ENCODE assay signal across 20 mouse cellular contexts in genomic region chr1:143903234-143903633, GRCm38 (mm10).
DNase-seq lines count a peak whose midpoint lies in the region; ATAC-seq lines count a peak whose summit lies in the region.
"Had no signal": no experiment of that assay in that cellular context is flagged by ENCODE, and none has a peak within 500 bp of the region (broad histone marks: within the 10 kb centered on the region; RNA-seq: fewer than 3 reads in every experiment).

No protein-coding gene starts in this region.

- H3K27me3 ChIP-seq in lung, embryonic 16.5 days (ENCODE audit: control insufficient read depth, insufficient read depth, low read depth, low read length): no peaks in the 10 kb centered on the region
- H3K27me3 ChIP-seq in heart, embryonic 12.5 days (replicated peaks): no peaks in the 10 kb centered on the region
- H3K27me3 ChIP-seq: embryonic facial prominence, embryonic 15.5 days; forebrain, embryonic 15.5 days; heart, embryonic 13.5 days; hindbrain, embryonic 12.5 days had no signal

- H3K27ac ChIP-seq in lung, embryonic 16.5 days (ENCODE audit: low read length): peak overlapping the region; percentile 39
- H3K27ac ChIP-seq in heart, embryonic 12.5 days (ENCODE audit: poor library complexity, severe bottlenecking): no peak overlapping the region
- H3K27ac ChIP-seq: embryonic facial prominence, embryonic 15.5 days; forebrain, embryonic 10.5 days; forebrain, embryonic 15.5 days; heart, embryonic 13.5 days; hindbrain, embryonic 12.5 days had no signal

- no peaks in the 10 kb centered on the region for H3K36me3 ChIP-seq in lung, embryonic 16.5 days (ENCODE audit: control insufficient read depth, insufficient read depth, low read length)
- no peaks in the 10 kb centered on the region for H3K36me3 ChIP-seq in heart, embryonic 12.5 days
- H3K36me3 ChIP-seq: embryonic facial prominence, embryonic 15.5 days; forebrain, embryonic 10.5 days; forebrain, embryonic 15.5 days; heart, embryonic 13.5 days; hindbrain, embryonic 12.5 days had no signal

- 50% methylated on average over 5 of the region's 5 CpGs for WGBS in lung, embryonic 16.5 days
- 78% methylated on average over 5 of the region's 5 CpGs for WGBS in heart, embryonic 12.5 days

- no peak overlapping the region for H3K4me2 ChIP-seq in lung, embryonic 16.5 days (ENCODE audit: low read depth, low read length)
- H3K4me2 ChIP-seq in heart, embryonic 12.5 days: no peak overlapping the region
- H3K4me2 ChIP-seq: embryonic facial prominence, embryonic 15.5 days; forebrain, embryonic 15.5 days; heart, embryonic 13.5 days; hindbrain, embryonic 12.5 days had no signal

- peaks cover 4% of the 10 kb centered on the region; the same call in 1 of the 2 replicates for H3K4me1 ChIP-seq in lung, embryonic 16.5 days (replicated peaks; ENCODE audit: control insufficient read depth, insufficient read depth, low read length)
- no peaks in the 10 kb centered on the region for H3K4me1 ChIP-seq in heart, embryonic 12.5 days (replicated peaks)
- H3K4me1 ChIP-seq: embryonic facial prominence, embryonic 15.5 days; forebrain, embryonic 10.5 days; forebrain, embryonic 15.5 days; heart, embryonic 13.5 days; hindbrain, embryonic 12.5 days had no signal

- no peak overlapping the region for H3K4me3 ChIP-seq in lung, embryonic 16.5 days (ENCODE audit: low read length)
- no peak overlapping the region for H3K4me3 ChIP-seq in heart, embryonic 12.5 days
- H3K4me3 ChIP-seq: embryonic facial prominence, embryonic 15.5 days; erythroblast, embryonic 14.5 days; forebrain, embryonic 10.5 days; forebrain, embryonic 15.5 days; heart, embryonic 13.5 days; hindbrain, embryonic 12.5 days had no signal

- no peaks in the 10 kb centered on the region for H3K9me3 ChIP-seq in lung, embryonic 16.5 days (ENCODE audit: control insufficient read depth, low read length)
- H3K9me3 ChIP-seq in heart, embryonic 12.5 days (replicated peaks): no peaks in the 10 kb centered on the region
- H3K9me3 ChIP-seq: embryonic facial prominence, embryonic 15.5 days; forebrain, embryonic 10.5 days; forebrain, embryonic 15.5 days; heart, embryonic 13.5 days; hindbrain, embryonic 12.5 days had no signal

- H3K9ac ChIP-seq in lung, embryonic 16.5 days (ENCODE audit: low read length): no peak overlapping the region
- H3K9ac ChIP-seq in heart, embryonic 12.5 days: no peak overlapping the region
- H3K9ac ChIP-seq: embryonic facial prominence, embryonic 15.5 days; forebrain, embryonic 15.5 days; heart, embryonic 13.5 days; hindbrain, embryonic 12.5 days had no signal

- DNase-seq in adrenal gland, adult 2 months: peak; percentile 34
- no peak for DNase-seq in adrenal gland, postnatal 4 days (ENCODE audit: low spot score in 2 of 2)
- DNase-seq in lung, postnatal 36 days: no peak
- peak; percentile 21 for DNase-seq in testis, postnatal 14 days (ENCODE audit: low spot score)
- DNase-seq in testis, postnatal 10 days (ENCODE audit: low spot score): no peak
- no peak for DNase-seq in layer of hippocampus, postnatal 14 days (ENCODE audit: low spot score in 2 of 2)
- DNase-seq: cerebellum, adult 11 months; cerebellum, adult 8-10 months; embryo, embryonic 11 days; gastrocnemius, postnatal 14 days; heart, postnatal 36 days had no signal

- ATAC-seq in lung, embryonic 16.5 days (ENCODE audit: low read depth): no peak
- ATAC-seq in heart, embryonic 12.5 days (ENCODE audit: insufficient number of reproducible peaks, low FRiP score): no peak
- ATAC-seq: inflammation-experienced regulatory T-cells, adult 6 months had no signal

Comparison
In these comparisons a context has a peak if more than half of its experiments do, and no peak if none do; other contexts are left out.
1. DNase-seq: peak in adrenal gland, adult 2 months (single experiment) and testis, postnatal 14 days (single experiment); none in adrenal gland, postnatal 4 days (0 of 2), lung, postnatal 36 days (single experiment), testis, postnatal 10 days (single experiment) and layer of hippocampus, postnatal 14 days (0 of 2).